Mouse (Mus musculus): ENCODE measurements around the gene Nos1.

Nos1 gene

DNA sequence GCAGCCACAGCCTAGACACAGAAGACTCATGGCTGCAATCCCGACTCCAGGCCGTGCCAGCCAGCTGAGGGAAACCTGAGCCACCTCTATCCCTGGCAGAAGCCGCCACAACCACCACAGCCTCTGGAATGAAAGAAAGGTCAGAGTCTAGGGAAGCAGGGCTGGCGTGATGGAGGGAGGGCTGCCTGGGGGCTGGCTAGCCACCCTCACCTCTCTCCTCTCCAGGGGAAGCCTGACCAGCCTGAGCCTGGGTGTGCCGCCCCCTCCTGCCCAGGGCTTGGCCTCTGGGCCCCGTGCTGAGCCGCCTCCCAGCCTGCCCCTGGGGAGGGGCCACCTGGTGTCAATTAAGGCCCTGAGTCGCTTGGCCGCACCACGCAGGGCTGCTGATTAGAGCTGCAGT, at the start of gene Nos1:
TSS of gene Nos1 (plus strand) at position 352 of the 400 bp plus-strand sequence.
- no peak for DNase-seq (ENCODE audit: low spot score)

DNA sequence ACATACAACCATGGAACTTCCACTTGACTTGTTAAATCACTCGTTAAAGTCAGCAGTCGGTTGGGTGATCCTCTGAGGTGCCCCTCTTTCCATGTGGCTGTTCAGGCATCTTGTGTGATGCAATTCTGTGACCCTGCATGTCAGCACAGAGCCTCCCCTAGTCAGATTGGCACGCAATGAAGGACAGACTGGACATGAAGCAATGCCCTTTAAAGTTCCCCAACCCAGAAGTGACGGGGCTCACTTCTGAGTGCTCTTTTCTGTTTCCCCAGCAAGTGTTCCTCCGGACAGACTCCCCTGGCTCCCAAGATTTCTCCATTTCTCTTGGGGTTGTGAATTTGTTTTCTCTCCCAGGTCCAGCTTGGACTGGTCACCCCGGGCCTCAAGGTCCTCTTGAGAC, 49.5 kb upstream of the Nos1 start:
- DNase-seq (ENCODE audit: low spot score), result no peak

DNA sequence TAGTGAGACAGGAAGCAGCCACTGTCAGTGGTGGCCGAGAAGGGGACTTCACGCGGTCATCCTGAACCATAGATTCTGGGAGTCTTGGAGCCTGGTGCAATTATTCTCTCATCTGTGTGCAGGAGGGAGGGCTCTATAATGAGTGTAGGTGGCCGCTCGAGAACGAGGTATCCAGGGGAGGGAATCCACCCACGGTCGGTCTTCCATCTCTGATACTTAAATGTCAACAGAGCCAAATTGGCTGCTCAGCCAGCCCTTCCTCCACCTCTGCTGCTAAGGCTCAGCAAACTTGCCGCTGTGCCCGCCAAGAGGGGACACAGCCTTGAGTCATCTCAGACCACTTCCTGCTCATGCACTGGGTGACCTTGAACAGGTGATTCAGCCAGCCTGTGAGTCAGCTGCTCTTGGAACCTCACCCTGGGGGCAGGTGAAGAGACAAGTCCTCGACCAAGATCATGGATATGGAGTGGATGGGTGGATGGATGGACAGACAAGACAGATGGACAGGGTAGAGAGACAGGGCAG, 36.1 kb upstream of the Nos1 start:
- no peak for DNase-seq (ENCODE audit: low spot score)

- DNase-seq (ENCODE audit: low spot score), result no peak
These were observed 31.5 kb upstream of the Nos1 start for GRCm38 (mm10) chr5:117749353-117749752.

- DNase-seq (ENCODE audit: low spot score), result no peak
These were observed 22.9 kb upstream of the Nos1 start for GRCm38 (mm10) chr5:117757696-117758482.

- peak; percentile 1 for DNase-seq (ENCODE audit: low spot score)
These were observed 19.5 kb upstream of the Nos1 start for GRCm38 (mm10) chr5:117761181-117761832.

- no peak for DNase-seq (ENCODE audit: low spot score)
These were observed 16.3 kb upstream of the Nos1 start for GRCm38 (mm10) chr5:117764496-117764895.

- DNase-seq (ENCODE audit: low spot score), result no peak
These were observed 1.7 kb upstream of the Nos1 start for GRCm38 (mm10) chr5:117779175-117779574.

DNA sequence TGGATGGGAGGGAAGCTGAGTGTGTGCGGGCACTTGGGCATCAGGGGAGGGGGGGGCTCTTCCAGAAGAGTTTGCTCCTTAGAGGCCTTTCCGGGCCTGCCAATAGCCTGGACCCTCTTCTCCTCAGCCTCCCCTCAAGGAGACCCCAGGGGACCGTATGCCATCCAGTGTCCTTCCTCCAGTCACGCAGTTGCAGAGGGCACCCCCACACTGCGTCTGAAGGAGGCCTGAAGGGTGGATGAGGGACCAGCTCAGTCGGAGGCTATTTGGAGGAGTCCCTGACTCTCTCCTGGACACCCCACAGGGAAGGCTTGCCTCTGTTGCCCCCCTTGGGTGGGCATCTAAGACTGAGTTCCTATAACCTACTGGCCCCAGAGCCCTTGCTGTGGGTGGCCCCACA, 346 bp downstream of the Nos1 start:
- DNase-seq (ENCODE audit: low spot score), result no peak

DNA sequence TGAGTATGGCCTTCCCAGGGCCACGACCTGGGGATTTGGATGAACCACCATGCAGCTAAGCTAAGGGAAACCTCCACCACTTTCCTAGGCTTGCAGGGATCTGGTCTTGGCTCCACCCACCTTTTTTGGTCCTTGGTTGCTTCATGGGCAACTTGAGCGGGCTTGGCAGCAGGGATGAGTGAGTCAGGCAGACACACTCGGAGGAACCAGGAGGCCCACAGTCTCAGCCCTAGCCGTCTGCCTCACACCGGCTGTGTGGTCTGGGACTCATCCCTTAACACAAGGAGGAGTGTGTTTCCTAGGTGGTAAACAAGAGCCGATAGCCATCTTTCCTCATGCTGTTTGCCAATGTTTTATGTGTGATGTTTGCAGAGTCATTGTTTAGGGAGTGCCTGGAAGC, 9.2 kb downstream of the Nos1 start:
- DNase-seq (ENCODE audit: low spot score), result no peak

- DNase-seq (ENCODE audit: low spot score), result no peak
These were observed 11.0 kb downstream of the Nos1 start for GRCm38 (mm10) chr5:117791875-117792274.

DNA sequence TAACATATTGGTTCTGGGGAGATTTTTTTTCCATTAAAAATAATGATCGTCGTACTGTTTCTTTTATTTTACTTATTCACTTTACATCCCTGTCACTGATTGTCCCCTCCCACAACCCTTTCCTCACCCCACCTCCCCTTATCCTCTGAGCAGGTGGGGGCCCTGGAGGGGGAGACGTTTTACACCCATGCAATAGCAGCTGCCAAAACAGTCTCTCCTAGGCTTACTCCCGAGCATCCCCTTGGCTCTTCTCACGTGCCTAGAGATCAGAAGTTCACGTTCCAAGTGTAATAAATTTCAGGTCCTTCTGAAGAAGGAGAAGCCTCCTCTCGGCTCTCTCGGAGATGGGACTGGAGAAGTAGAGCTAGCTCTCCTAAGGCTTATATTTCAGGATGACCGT, 20.0 kb downstream of the Nos1 start:
- DNase-seq (ENCODE audit: low spot score), result no peak

GRCm38 (mm10) chr5:117802071-117802521, 21.3 kb downstream of the Nos1 start:
- DNase-seq (ENCODE audit: low spot score), result no peak

DNA sequence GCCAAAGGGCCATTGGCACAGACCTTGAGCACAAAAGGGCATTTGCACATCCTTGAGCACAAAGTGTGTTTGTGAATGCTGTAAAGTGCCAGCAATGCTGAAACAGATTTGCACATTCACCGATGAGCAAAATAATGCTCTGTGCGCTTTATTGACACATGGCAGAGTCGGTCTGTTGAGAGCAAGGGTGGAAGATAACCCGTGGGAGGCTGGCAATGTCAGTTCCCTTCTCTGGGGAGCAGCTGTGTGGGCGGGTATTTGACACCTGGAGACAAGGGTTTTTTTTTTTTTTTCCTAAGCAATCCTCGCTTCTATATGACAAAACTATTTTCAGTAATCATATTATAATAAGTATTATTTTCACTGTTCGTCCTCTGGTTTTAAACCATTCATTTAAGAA, 22.7 kb downstream of the Nos1 start:
- DNase-seq (ENCODE audit: low spot score), result no peak

- no peak for DNase-seq (ENCODE audit: low spot score)
These were observed 30.1 kb downstream of the Nos1 start for GRCm38 (mm10) chr5:117810930-117811329.

DNA sequence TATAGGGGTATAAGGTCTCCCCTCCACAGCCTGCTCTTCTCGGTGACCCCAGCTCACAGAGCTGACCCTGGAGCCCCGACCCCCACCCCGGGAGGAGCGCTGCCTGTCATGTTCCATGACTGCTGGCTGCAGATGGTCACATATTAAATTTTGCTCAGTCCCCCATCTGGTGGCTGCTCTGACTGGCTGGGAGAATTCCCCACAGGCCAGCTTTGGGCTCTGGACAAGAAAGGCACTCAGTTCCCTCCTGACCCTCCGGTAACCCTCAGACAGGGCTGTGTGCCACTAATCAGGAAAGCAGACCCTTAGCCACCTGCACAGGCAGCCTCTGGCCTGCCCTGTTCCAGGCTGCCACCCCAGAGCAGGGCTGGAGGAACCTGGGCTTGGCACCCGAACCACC, 38.0 kb downstream of the Nos1 start:
- no peak for DNase-seq (ENCODE audit: low spot score)

DNA sequence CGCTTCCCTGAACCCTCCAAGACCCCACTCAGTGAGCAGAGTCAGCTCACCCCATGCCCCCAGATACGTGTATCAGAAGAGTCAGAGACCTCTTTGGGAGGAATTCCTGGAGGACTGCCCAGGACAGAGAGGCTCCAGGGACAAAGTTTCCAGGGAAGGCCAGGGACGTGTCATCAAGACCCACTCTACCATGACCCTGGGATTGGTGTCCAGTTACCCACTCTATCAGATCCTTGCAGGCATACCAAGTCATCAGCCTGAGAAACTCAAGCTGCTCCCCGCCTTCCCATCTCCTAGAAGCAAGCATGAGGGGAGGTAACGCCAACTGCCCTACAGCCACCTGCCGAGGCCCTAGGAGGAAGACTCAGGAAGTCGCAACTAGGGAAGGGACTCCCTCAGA, 39.6 kb downstream of the Nos1 start:
- no peak for DNase-seq (ENCODE audit: low spot score)

DNA sequence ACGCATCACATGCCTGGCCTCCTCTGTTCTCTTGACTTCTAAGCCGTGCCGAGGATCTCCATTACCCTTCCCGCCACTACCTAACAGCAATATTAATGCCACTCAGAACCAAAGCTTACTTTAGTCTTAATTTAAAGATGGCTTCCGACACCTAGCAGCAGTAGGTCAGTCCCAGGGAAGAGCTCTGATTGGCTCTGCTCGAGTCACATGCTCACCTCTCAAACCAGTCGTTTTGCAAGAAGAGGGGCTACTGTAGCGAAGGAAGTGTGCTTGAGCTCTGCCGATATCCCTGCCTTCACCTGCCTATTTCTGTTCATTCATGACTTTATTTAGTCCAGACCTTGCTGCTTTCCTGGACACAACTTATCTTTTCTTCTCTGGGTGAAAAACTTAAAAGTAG, 43.0 kb downstream of the Nos1 start:
- DNase-seq (ENCODE audit: low spot score), result no peak

- DNase-seq (ENCODE audit: low spot score), result peak; percentile 3
These were observed 43.7 kb downstream of the Nos1 start for GRCm38 (mm10) chr5:117824486-117824885.

DNA sequence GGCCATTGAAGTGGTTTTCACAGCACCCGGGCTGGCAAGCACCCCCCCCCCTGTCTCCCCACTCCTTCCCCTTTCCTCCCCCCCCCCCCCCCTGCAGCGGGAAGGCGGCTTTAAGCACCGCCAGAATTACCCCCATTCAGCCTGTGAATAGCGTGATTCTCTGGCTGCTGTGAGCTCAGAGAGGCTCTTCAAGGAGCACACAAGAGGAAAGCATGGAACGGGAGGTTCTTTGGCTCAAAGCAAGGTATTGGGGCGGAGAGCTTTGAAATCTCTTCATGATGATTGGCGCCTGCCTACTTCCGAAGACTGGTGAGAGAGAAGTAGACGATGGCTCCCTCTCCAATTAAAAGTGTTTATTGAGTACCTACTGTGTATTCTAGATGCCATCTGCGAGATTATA, 44.5 kb downstream of the Nos1 start:
- DNase-seq (ENCODE audit: low spot score), result no peak

GRCm38 (mm10) chr5:117827366-117827765, 46.5 kb downstream of the Nos1 start:
- DNase-seq (ENCODE audit: low spot score), result no peak

GRCm38 (mm10) chr5:117836930-117837329, 56.1 kb downstream of the Nos1 start:
- peak; percentile 14 for DNase-seq (ENCODE audit: low spot score)

- DNase-seq (ENCODE audit: low spot score), result no peak
These were observed 56.9 kb downstream of the Nos1 start for GRCm38 (mm10) chr5:117837731-117838130.

Data from c-Kit-positive CD71-positive TER-119-positive erythroid progenitor cells, embryonic 14.5 days (primary cell).